Comparison of ENCODE assay signal across 8 mouse cellular contexts in genomic region chr4:136311042-136311999, GRCm38 (mm10). TPM values are rescaled to one million over a fixed set of nuclear protein-coding genes. Genes with fewer than 3 reads are reported as not detected.
DNase-seq lines count a peak whose midpoint lies in the region; ATAC-seq and TF ChIP-seq lines count a peak whose summit lies in the region.

No protein-coding gene starts in this region.

- intact Hi-C loops in left cerebral cortex, adult 2 months (cut with DNase I): no loop called here

- peak overlapping the region; percentile 48 for H3K4me2 ChIP-seq in intestine, embryonic 16.5 days (ENCODE audit: low read depth, low read length)
- peak overlapping the region; percentile 98 for H3K4me2 ChIP-seq in liver, embryonic 13.5 days

- no peaks in the 10 kb centered on the region for H3K27me3 ChIP-seq in intestine, embryonic 16.5 days (replicated peaks; ENCODE audit: control insufficient read depth, insufficient read depth, low read length)
- no peaks in the 10 kb centered on the region; the same call in 1 of the 2 replicates for H3K27me3 ChIP-seq in liver, embryonic 13.5 days
- no peaks in the 10 kb centered on the region for H3K27me3 ChIP-seq in testis, adult 2 months (ENCODE audit: control insufficient read depth, insufficient read depth, low read length)

- no peak; the same call in none of the 2 replicates for TF ChIP-seq POLR2A in testis, adult 2 months (IDR thresholded peaks at IDR 0.05; ENCODE audit: control insufficient read depth, low read depth, low read length)

- under 1% methylated on average over 80 of the region's 81 CpGs for WGBS in intestine, embryonic 16.5 days
- WGBS in liver, embryonic 13.5 days (ENCODE audit: insufficient replicate concordance): under 1% methylated on average over 80 of the region's 81 CpGs

- H3K9me3 ChIP-seq in intestine, embryonic 16.5 days (ENCODE audit: control insufficient read depth, low read length): no peaks in the 10 kb centered on the region
- H3K9me3 ChIP-seq in liver, embryonic 13.5 days (replicated peaks): no peaks in the 10 kb centered on the region

- peak; percentile 69 for ATAC-seq in intestine, embryonic 16.5 days
- peak; percentile 77 for ATAC-seq in liver, embryonic 13.5 days (ENCODE audit: low read depth)

- peak; percentile 38 to 44 for DNase-seq in left cerebral cortex, adult 2 months (ENCODE audit: extremely low spot score in 1 of 2, low spot score in 2 of 2)
- no peak for DNase-seq in left cerebral cortex, adult 11 months (ENCODE audit: low spot score)
- DNase-seq in embryo, embryonic 11.5 days (ENCODE audit: low read depth, low spot score): peak; percentile 30
- DNase-seq in gastrocnemius, postnatal 4 days (ENCODE audit: low spot score in 2 of 2): peak; percentile 34 to 54
- DNase-seq in liver, embryonic 13.5 days: peak; percentile 83
- peak; percentile 43 to 46 for DNase-seq in natural killer cell, adult 2 months (ENCODE audit: low spot score in 2 of 2)

- H3K4me3 ChIP-seq in left cerebral cortex, adult 2 months: peak overlapping the region; percentile 98
- H3K4me3 ChIP-seq in intestine, embryonic 16.5 days (ENCODE audit: low read length): peak overlapping the region; percentile 85
- peak overlapping the region; percentile 98 for H3K4me3 ChIP-seq in liver, embryonic 13.5 days (replicated peaks)
- H3K4me3 ChIP-seq in testis, adult 2 months (ENCODE audit: control insufficient read depth, low read depth, low read length): peak overlapping the region; percentile 93

- H3K4me1 ChIP-seq in intestine, embryonic 16.5 days (ENCODE audit: control insufficient read depth, insufficient read depth, low read length): peaks cover 21% of the 10 kb centered on the region
- peaks cover 33% of the 10 kb centered on the region for H3K4me1 ChIP-seq in liver, embryonic 13.5 days (replicated peaks)
- peaks cover 3% of the 10 kb centered on the region for H3K4me1 ChIP-seq in testis, adult 2 months (ENCODE audit: control insufficient read depth, insufficient read depth, low read length)

- H3K9ac ChIP-seq in intestine, embryonic 16.5 days (ENCODE audit: low read depth, low read length): peak overlapping the region; percentile 100
- peak overlapping the region; percentile 99 for H3K9ac ChIP-seq in liver, embryonic 13.5 days

- TF ChIP-seq CTCF in left cerebral cortex, adult 2 months (IDR thresholded peaks at IDR 0.05): no peak
- no peak for TF ChIP-seq CTCF in testis, adult 2 months (IDR thresholded peaks at IDR 0.05; ENCODE audit: control insufficient read depth, insufficient read depth, insufficient replicate concordance, low read depth, low read length)

- H3K27ac ChIP-seq in left cerebral cortex, adult 2 months: peak overlapping the region; percentile 93
- H3K27ac ChIP-seq in intestine, embryonic 16.5 days (ENCODE audit: low read length): peak overlapping the region; percentile 98
- peak overlapping the region; percentile 99 for H3K27ac ChIP-seq in liver, embryonic 13.5 days
- peak overlapping the region; percentile 91 for H3K27ac ChIP-seq in testis, adult 2 months (ENCODE audit: control insufficient read depth, insufficient read depth, low read depth, low read length)

- no peaks in the 10 kb centered on the region for H3K36me3 ChIP-seq in intestine, embryonic 16.5 days (ENCODE audit: control insufficient read depth, insufficient read depth, low read length)
- H3K36me3 ChIP-seq in liver, embryonic 13.5 days: peaks cover 4% of the 10 kb centered on the region
- no peaks in the 10 kb centered on the region for H3K36me3 ChIP-seq in testis, adult 2 months (ENCODE audit: control insufficient read depth, insufficient read depth, low read length)

RNA-seq across cellular contexts. Expression of gene Hnrnpr, which starts 0.6 kb away (rescaled TPM):
- total RNA-seq in left cerebral cortex, adult 2 months (2021): 10 to 100 TPM; 76.4 to 79.1 TPM
- 10 to 100 TPM; 78.7 to 79.0 TPM for total RNA-seq in gastrocnemius, postnatal 4 days (2021)
- polyA plus RNA-seq in intestine, embryonic 16.5 days (2015; fragmentation: Nextera tagmentation; extraction: Ambion mirVana): 101 and 106 TPM in 2 replicates
- 68.5 and 73.1 TPM in 2 replicates for polyA plus RNA-seq in liver, embryonic 13.5 days (2015; fragmentation: Nextera tagmentation; extraction: Ambion mirVana)
- polyA plus RNA-seq in testis, adult 2 months (2012; rRNA removed): 25.5 and 30.3 TPM in 2 replicates

RNA-seq across cellular contexts. Expression of gene Zfp46, which starts 26.8 kb away (rescaled TPM):
- total RNA-seq in left cerebral cortex, adult 2 months (2021): 10 to 100 TPM; 53.5 to 54.9 TPM
- 10 to 100 TPM; 51.2 to 65.1 TPM for total RNA-seq in gastrocnemius, postnatal 4 days (2021)
- 13.6 and 15.0 TPM in 2 replicates for polyA plus RNA-seq in intestine, embryonic 16.5 days (2015; fragmentation: Nextera tagmentation; extraction: Ambion mirVana)
- polyA plus RNA-seq in liver, embryonic 13.5 days (2015; fragmentation: Nextera tagmentation; extraction: Ambion mirVana): 2.6 and 3.6 TPM in 2 replicates
- 4.8 and 5.4 TPM in 2 replicates for polyA plus RNA-seq in testis, adult 2 months (2012; rRNA removed)
